Mouse (Mus musculus): ENCODE results near the gene Phf1.

The Phf1 gene

DNA sequence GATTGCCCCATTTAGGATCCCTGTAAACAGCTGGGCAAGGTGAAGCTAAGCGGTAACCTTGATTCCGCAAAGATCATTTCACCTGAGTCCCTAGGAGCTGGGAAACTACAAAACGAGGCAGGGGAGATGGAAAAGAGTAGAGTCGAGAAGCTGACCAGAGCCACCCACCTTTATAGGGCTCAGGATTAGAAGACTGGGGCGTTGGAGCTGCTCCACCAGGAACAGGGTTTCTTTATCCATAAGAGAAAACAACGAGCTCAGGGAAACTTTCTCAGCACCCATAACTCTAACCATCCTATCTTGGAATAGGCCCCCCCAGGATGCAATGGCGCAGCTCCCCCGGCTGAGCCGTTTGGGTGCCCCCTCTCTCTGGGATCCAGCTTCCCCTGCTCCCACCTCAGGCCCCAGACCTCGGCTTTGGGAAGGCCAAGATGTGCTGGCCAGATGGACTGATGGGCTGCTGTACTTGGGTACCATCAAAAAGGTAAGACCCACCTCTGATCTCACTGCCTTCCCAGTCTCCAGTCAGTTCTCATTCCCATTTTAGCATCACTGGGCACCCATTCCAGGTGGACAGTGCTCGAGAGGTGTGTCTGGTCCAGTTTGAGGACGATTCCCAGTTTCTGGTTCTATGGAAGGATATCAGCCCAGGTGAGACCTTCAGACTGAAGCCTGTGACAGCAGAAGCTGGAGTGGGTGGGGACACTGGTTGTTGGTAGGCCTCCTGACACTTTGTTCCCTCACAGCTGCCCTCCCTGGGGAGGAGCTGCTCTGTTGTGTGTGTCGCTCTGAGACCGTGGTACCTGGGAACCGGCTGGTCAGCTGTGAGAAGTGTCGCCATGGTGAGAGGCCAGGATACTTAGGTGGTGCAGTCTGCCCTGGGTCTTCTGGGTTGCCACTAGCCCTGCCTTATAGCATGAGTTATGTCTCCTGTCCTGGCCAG is 1.3 kb downstream of the Phf1 start:
- DNase-seq (ENCODE audit: low read depth, low spot score), result no peak

DNA sequence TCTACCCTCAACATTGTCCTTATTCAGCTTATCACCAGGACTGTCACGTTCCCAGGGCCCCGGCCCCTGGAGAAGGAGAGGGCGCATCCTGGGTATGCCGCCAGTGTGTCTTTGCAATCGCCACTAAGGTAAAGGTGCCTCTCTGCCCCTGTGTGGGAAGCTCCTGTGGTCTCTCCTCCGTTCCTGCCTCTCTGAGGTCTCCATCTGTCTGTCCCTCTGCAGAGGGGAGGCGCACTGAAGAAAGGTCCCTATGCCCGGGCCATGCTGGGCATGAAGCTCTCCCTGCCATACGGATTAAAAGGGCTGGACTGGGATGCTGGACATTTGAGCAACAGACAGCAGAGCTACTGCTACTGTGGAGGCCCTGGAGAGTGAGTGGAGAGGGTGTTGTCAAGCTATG is 2.2 kb downstream of the Phf1 start:
- DNase-seq (ENCODE audit: low read depth, low spot score), result no peak

DNA sequence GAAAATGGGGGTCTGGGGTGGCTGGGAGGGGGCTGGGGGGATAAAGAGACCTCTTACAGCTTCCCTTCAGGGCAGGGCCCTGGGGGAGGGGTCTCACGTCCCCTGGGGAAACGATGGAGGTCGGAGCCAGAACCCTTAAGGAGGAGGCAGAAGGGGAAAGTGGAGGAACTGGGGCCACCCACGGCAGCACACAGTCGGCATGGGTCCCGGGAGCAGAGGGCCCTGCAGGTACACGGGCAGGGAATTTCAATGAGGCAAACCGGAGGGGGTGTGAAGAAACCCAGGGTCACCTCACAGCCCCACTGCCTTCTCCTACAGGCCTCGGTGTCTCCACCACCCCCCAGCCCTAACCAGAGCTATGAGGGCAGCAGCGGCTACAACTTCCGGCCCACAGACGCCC is 3.6 kb downstream of the Phf1 start:
- no peak for DNase-seq (ENCODE audit: low read depth, low spot score)

DNA sequence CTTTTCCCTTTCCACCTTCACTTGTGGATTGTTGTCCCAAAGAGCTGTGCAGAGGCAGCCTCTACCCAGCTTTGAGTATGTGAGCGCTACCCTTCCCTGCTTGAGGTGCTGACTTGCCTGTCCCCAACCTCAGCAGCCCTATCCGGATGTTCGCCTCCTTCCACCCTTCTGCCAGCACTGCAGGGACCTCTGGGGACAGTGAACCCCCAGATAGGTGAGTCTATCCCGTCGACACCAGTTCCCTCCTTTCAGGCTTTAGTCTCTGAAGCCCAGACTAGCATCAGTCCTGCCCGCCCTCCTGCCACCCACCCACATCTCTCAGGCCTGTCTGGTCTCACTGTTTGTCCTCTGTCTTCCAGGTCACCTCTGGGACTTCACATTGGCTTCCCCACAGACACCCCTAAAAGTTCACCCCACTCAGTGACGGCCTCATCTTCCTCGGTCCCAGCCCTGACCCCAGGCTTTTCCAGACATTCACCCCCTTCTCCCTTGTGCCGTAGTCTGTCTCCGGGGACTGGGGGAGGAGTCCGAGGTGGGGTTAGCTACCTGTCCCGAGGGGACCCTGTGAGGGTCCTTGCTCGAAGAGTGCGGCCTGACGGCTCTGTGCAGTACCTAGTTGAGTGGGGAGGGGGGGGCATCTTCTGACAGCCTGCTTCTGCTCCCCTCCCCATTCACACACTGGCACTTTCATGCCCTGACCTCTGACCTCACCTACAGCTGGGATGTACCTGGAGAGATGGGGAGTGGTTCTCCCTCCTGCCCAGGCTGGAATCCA is 4.3 kb downstream of the Phf1 start:
- DNase-seq (ENCODE audit: low read depth, low spot score), result no peak

DNA sequence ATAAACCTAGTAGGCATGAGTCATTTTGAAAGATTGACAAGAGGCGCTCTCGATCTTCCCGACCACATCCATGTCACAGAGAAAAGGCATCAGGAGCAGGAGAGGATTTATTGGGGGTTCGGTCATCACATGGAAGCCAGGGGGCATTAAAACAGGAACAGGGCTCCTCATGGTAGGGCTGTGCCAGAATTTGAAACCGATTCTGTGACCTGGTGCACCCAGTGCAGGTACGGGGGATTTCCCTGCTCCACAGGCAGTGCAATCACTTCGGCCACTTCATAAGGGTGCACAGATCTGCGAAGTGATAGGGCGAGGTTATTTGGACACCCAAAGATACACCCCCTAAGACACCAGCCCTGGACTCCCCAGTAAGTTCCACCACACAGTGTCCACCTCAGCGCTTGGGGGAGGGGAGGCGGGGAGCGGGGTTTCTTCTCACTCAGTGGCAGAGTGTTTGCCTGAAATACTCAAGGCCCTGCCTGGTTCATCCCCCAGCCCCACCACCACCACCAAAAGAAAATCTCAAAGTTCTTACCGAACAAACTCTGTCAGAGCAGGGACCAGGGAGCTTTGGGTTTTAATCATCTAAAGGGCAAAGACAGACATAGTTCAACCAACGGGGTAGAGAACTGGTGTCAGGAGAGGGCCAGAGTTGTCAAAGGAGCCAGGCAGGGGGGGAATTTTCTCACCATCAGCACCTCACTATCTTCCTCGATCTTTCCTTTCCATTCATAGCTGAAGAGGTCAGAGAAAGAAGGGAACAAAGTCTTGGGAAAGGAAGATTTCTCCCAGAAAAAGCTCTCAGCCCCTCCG is 5.2 kb downstream of the Phf1 start:
- DNase-seq (ENCODE audit: low read depth, low spot score), result no peak

DNA sequence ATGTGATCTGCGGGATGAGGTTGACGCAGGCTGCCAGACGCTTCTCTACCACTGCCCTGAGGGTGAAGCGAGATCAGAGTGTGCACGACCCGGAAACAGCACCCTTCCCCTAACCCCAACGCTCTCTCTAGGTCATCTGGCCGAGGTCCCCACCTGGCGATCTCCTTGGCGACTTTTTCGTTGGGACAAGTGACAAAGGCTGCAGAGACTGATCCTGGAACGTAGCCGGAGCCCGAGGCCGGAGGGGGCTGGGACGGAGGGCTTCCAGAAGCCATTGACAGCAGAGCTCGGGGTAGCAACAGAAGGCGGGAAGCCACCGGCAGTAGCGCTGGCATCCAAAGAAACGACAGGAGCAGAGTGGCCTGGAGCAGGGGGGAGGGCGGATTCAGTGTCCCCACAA is 5.9 kb downstream of the Phf1 start:
- DNase-seq (ENCODE audit: low read depth, low spot score), result no peak

DNA sequence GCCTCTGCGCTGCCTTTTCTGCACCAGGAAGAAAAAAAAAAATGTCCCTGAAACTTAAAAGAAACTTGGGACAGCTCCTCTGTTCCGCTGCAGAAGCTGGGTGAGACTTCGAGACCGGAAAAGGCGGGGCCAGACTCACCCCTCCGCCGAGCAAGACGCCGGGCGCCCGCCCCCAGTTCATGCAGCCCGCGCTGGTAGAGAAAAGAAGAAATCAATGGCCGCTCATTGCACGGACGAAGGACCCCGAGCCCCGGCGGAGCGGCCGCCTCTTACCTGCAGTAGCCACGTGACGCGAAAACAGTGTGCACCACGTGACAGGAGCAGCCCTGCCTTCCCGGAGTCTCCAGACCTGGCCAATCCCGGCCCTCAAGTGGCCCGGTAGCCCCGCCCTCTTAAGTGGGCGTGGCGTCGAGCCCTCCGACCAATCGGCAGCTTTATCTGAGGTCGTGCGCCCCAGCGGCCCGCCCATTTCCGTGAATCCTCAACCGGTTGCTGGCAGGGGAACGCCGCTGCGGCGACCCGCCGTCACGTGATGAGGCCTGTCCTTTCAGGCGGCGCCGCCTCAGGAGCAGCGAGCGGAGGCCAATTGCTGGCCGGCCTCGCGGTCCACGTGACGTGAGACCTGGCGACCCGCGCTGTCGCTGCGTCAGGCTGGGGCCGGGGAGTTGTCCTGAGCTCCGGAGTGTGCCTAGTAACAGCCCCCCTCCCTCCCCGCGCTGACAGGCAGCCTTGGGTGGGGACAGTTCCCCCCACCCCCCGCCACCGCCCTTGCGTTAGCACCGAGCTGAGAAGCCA is 6.5 kb downstream of the Phf1 start, which contains the start of gene Cuta:
Gene Cuta (minus strand): TSS at position 392 of the 795 bp plus-strand sequence.
- peak; percentile 100 for DNase-seq (ENCODE audit: low read depth, low spot score)

DNA sequence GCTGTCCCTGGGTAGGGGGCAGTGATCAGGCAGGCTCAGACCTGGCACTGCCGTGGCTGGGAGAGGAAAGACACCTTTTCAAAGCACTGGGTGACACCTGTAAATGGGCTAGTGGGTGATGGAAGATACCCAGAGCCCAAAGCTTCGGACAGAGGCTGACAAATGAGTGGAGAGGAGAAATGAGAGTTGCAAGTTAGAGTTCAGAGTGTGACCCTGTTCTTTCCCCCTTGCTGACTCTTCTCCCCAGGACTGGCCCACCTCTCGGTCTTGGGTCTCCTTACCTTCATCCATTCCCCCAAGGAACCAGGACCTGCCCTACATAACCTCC is 7.1 kb downstream of the Phf1 start:
- no peak for DNase-seq (ENCODE audit: low read depth, low spot score)

DNA sequence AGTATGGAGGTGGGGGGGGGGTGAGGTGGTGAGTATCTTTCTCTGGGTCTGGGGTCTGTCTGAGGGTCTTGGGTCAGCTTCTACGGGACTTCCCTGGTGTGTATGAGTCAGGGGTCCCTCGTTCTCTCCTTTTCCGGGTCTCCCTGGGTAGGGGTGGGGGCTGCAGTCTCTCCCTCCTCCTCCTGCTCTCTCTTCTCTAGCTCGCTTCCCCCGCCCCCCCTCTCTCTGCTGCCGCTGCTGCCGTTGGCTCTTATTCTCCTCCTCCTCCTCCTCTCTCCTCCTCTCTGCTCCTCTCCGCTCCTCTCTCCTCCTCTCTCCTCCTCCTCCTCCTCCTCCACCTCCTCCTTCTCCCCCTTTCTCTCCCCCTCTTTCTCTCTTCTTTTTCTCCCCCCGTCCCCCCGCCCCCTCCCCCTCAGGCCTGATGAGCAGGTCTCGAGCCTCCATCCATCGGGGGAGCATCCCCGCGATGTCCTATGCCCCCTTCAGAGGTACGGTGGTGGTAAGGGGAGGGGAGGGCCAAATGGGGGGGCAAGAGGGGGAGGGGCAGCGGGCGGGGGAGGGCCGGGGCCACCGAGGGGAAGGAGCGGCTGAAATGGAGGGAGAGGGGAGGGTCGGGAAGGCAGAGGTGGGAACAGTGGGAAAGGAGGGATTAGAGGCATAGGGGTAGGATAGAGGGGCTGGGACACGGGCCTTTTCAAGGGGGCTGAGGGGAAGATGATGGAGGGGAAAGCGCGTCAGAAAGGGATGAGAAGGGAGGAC is 8.4 kb downstream of the Phf1 start, which contains the start of gene Syngap1:
Gene Syngap1 (plus strand): TSS at position 223 of the 759 bp plus-strand sequence.
- DNase-seq (ENCODE audit: low read depth, low spot score), result no peak

DNA sequence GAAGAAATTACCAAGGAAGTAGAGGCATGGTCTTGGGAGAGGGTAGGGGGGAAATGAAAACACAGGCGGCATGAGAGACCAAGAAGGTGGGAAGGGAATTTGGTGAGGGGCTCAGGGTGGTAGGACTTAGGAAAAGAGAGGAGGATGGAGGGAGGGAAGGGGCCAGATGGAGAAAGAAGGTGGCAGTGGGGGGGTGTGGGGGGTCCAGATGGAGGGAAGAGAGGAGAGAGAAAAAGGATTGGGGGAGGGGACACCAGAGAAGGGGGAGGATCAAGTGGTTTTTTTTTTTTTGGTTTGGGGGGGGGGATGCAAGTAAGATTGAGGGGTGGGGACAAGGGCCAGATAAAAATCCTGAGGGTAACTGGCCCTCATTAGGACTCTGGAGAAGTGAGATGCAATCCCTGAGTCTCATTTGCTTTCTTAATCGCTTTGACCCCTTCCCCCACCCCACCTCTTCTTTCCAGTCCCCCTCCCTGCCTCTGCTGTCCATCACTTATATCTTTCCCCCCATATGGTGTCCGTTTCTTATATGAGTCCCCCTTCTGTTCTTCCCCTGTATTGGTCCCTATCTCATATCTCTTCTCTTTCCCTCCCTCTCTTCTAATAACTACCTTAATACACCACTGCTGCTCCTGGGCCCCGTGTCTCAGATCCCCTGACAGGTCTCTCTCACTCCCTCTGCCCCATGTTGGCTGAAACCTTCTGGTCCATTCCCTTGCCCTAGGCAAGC is 9.2 kb downstream of the Phf1 start:
- DNase-seq (ENCODE audit: low read depth, low spot score), result no peak

DNA sequence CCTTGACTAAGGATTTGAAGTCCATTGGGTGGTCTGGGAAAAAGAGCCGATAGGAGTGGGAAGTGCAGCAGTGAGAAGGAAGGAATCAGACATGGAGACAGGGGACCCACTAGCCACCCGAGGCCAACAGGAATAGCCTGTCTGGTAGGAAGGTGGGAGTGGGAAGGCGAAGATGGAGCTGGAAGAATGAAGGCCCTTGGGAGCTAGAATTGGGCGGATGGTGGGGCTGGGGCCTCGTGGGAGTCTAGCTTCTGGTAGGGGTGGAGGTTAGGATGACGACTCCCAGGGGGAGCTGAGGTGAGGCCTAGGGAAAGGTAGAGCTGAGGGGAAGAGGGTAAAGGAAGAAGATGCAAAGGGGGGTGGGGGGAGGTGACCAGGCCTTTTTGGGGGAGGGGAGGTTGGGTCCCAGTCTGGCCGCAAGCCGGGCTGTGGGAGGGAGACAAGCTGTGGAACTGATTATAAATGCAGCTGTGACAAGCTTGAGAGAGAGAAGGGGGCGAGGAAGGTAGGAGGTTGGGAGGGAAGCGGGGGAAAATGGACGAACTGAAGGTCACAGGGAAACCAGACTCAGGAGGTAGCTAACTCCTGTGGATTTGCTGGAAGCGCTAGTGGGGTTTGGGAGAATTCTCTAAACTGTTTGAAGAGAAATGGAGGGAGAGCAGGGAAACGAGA is 13.1 kb downstream of the Phf1 start:
- DNase-seq (ENCODE audit: low read depth, low spot score), result no peak

DNA sequence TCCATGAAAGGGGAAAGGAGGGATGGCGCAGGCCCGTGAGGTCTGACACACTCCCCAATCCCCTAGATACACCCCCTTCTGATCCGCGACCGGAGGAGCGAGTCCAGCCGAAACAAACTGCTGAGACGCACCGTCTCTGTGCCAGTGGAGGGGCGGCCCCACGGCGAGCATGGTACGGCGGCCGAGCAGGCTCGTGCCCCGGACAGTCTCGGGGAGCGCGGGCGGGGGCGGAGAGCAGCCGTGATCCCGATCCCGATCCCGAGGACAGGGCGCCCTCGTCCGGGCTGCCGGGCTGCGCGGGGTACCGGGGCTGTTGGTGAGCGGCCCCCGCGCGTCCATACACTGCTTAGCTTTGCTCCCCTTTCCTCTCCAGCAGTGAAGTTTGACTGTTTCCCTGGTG is 13.7 kb downstream of the Phf1 start:
- DNase-seq (ENCODE audit: low read depth, low spot score), result peak; percentile 14

DNA sequence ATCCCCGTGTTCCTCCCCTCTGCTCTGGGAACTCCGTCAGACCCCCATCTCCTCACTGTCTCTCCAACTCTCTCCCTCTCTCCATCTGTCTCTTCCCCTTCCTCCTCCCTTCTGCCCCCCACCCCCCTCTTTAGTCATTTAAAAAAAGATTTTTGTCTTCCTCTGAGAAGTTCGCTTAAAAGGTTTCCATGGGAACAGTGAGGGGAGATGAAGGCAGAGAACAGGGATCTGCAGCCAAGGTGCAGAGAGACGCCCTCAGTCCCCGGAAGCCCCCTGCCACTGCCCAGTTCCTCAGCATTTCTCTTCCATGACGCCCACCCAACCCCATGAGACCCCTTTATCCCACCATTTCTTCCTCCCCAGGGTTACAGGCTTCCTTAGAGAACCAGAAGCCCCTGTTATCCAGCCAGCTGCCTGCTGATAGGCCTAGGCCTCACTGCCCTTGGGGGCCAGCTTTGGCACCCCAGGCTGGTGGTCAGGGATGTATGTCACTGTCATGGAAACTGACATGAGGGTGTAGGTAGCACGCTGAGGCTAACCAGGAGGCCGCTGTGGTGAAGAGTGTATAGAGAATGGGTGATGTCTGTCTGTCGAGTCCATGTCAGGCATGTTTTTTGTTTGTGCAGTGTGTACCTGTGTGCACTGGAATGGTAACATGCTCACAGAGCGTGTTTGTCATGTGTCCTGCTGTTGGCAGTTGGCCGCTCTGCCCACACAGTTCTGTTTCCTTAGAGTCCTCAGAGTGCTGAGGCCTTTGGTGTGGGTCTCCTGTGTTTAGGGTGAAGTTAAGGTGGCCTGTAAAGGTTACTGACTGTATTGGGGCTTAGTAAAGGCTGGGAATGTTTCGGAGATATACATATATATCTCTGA is 14.6 kb downstream of the Phf1 start:
- no peak for DNase-seq (ENCODE audit: low read depth, low spot score)

DNA sequence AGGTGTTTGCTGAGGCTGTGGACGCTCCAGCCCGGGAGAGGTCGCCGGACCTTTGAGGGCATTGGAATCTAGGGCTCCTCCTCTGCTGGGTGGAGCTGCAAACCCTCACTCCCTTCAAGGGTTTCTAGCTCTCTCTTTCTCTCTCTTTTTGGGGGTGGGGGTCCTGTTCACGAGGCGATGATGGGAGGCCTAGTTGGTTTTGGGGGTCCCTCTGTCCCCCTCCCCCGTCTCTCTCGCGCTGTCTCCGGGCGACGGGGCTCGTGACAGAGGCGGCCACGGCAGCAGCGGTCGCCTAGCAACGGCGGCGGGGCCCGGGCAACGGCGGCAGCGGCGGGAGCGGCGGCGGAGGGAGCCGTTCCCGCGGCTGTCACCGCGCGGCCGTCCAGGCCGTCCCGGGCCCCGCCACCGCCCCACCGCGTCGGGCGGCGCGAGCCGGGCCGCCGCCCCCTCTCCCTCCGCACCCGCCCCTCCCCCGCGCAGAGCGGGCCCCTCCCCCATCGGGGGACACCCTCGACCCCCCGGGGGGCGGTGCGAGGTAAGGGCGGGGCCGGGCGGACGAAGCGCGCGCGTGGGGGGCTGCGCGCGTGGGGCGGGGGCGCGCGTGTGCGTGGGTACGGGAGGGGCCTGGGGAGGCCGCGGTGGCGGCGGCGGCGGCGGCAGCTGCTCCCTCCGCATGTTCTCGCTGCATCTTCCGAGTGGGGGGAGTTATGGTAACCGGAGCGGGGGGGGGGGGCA is 15.6 kb downstream of the Phf1 start:
- peak; percentile 44 for DNase-seq (ENCODE audit: low read depth, low spot score)

DNA sequence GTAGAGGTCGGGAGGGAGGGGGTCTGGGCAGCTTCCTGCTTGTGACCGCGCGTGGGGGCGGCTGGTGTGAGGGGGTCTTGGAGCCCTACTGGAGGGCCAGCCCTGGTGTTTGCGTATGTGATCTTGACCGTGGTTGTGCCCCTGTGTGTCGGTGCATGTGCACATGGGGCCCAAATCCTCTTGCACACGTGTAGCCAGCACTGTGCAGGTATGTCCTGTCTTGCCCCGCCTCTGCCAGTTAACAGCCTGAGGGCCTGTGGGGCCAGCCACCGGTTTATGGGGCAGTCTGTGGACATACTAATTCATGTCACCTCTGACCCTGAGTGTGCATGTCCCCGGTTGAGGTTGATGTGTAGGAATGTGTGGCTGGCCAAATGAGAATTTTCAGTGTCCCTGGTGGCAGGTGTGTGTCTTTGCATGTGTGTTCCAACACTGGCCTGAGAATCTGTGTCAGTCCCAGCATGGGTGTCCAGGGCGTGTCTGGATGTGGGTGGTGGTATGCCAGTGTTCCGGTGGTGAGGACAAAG is 16.3 kb downstream of the Phf1 start:
- DNase-seq (ENCODE audit: low read depth, low spot score), result peak; percentile 30

DNA sequence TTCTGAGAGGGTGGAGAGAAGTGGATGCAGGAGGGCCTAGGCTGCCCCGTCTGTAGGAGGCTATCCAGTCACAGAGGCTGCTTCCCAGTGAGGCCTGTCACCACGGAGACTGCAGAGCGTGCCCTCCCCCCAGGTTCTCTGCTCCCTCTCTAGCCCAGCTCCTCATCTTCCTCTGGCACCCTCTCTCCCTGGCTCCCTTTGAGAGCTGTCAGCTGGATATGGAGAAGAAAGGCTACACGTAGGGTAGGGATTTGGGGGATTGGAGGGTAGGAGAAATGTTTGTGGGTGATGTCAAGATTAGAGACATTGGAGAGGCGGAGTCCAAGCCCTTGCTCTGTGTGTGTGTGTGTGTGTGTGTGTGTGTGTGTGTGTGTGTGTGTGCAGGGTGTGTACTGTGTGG is 17.0 kb downstream of the Phf1 start:
- peak; percentile 14 for DNase-seq (ENCODE audit: low read depth, low spot score)

All from CD4-positive helper T cell, adult 2 months (primary cell).